Mouse (Mus musculus) kidney, postnatal 25 days (tissue): ENCODE measurements around the gene Casp1.
A peak's percentile ranks its signal among the peaks of the same experiment; 100 is the strongest.

Experiments
- DNase-seq, 2 experiments: peaks; one replicate each; pipeline ENCODE4 v3.0.0; 2021; ENCODE audit warnings: mixed read lengths in 2 of 2

The Casp1 gene

DNA sequence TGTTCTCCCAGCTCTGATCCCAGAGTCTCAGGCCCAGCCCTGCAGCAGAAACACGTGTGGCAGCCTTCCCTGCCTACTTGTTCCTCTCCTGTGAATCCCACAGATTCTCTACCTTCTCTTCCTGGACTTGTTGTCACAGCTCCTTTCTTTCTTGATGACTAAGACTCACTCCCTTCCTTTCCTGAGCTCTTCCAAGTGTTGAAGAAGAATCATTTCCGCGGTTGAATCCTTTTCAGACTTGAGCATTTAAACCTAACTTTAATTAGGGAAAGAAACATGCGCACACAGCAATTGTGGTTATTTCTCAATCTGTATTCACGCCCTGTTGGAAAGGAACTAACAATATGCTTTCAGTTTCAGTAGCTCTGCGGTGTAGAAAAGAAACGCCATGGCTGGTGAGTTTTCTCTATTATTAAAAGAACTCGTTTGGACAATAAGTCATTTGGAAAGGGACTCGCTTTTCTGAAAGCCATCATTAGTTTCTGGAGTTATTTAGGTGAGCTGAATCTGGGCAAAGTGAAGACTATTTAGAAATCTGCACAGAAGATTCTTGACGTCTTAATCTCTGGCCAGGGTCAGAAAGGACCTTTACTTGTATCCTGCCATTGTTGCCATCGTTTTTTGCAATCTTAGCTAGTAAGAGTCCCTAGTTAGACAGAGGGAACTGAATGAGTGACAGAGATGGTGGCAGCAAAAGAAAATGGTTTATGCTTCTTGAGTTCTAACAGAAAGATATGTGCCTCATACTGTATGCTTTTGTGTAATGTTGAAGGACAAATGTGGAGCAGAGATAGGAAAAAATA, at the start of gene Casp1:
Casp1 (plus strand) TSS at position 189 of the 803 bp plus-strand sequence.
- DNase-seq = no peak

- no peak for DNase-seq
Observed at GRCm38 (mm10) chr9:5263951-5264475, 34.3 kb upstream of the Casp1 start.

- no peak for DNase-seq
Observed at GRCm38 (mm10) chr9:5270274-5270673, 28.0 kb upstream of the Casp1 start.

DNA sequence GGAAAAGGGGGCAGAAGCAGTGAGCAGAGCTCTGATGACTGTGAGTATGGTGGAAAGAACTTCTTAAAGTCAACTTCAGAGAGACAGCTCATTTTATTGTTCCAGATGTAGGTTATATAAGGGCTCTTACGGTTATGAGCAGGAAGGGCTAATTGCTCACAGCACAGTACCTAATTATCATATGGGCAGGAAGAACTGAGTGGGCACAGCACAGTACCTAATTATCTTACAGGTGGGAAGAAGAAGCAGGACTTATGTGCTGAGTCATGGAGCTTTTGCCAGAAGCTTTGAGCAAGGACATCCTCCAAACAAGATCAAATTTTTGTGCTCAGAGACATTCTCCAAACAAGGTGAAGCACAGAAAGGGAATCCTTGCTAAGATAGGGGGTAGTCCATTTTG, 27.4 kb upstream of the Casp1 start:
- DNase-seq = no peak

GRCm38 (mm10) chr9:5271334-5271845, 26.9 kb upstream of the Casp1 start:
- no peak for DNase-seq

DNA sequence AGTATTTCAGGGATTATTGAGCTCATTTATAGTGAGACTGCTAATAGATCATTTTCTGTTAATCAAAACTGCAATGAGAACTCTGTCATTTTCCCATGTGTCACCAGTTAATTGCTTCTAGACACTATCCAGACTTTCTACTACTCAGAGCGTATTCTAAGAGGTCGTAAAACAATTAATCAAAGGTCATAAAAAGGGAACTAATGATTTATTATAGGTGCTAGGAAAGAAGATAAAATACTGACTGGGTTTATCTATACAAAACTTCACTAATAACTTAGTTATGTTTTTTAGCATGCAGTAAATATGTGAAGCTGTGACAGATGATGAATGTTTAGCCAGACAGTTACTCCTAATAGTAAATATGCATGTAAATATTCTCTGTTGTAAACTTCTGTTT, 12.2 kb upstream of the Casp1 start:
- no peak for DNase-seq

GRCm38 (mm10) chr9:5286597-5286996, 11.7 kb upstream of the Casp1 start:
- DNase-seq = no peak

DNA sequence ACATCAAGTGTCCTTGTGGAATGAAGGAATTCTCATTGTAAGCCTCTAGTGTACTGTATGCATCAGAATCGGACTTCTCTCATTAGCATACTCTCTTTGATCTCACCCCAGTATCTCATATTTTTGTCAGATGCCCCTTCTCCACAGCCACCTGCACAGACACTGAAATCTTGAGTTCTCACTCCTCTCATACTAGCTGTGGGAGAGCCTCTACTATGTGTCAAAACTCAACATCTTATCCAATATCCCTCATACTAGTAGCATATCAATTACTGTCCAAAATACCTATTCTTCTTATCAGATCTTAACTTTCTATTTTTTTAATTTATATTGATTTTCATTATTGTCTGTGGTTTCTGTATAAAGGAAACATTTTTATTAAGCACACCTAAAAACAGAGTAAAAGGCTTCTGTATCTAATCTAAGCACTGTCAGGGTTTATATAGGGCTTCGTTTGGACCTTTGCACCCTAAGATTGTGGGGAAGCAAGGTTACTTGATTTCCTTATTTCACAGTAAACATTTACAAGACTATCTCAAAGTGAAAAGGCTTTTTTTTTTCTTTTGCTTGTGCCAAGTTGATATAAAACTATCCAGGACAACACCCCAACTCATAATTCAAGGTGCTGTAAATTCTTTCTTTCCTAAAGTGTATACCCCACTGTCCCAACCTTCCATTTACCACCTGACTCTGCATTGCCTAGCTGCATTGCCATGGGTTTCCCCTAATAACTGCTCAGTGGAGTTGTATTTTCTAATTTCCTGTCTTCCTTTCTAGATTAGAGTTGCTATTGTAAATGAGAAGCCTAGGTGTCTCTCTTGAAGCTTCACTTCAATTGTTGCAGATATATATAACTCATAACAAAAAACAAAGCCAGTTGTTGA, 1.7 kb upstream of the Casp1 start:
- DNase-seq = no peak

GRCm38 (mm10) chr9:5299132-5299381, 740 bp downstream of the Casp1 start:
- DNase-seq = no peak

DNA sequence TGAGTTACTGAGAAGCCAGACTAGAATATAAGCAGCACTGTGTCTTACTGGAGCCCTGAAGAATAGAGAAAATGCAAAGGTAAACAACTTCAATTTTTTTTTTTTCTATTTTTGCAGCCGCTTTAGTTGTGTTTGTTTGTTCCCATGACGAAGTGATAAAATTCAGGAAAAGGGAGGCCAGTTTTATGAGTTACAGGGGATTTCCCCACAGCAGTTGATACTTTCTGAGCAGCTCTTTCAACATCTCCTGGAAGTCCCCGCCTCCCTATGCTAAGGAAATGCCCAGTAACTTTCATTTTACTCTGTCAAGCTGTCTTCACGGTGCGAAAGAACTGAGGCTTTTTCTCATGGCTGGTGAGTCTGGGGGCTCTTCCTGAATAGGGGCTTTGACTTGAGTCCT, 10.2 kb downstream of the Casp1 start, which contains the start of gene Casp4:
Casp4 (plus strand) TSS at position 268 of the 400 bp plus-strand sequence.
- peak in 1 of 2 experiments; percentile 9 for DNase-seq

DNA sequence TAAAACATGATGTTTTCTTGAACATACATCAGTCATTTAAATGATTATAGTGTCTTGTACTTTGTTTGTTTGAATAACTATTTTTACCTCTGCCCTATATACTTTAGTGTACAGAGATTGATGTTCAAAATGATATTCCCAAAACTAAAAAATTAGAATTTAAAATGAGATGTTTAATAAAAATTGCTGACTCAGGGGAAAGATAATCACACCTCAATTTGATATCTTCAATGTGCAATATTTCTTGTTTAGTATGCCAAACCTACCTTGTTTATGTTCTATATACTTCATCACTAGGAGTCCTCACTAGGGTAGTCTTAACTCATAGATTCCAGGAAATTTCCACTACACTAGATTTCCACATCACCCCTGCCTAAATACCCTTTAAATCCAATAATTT, 11.8 kb downstream of the Casp1 start:
- no peak for DNase-seq

DNA sequence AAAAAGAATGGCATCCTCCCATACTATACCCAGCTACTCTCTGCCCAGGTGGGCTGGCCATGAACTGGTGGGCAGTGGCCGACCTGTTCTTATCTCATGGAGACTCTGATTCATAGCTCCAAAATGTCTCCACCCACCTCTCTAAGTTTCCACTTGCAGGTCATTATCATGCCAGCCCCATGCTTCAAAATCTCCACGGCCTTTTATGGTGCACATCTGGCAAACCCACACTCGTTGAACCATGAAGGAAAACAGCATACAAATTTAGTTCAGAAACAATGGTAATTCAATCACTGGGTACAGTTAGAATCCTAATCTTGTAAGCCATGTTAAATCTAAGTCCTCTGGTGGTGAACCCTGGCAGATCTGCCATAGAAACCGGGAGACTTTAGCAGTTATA, 13.1 kb downstream of the Casp1 start:
- DNase-seq = no peak

- DNase-seq = no peak
Observed at GRCm38 (mm10) chr9:5328204-5328603, 29.9 kb downstream of the Casp1 start.

GRCm38 (mm10) chr9:5332441-5332840, 34.1 kb downstream of the Casp1 start:
- DNase-seq = no peak

- no peak for DNase-seq
Observed at GRCm38 (mm10) chr9:5333422-5333821, 35.1 kb downstream of the Casp1 start.

GRCm38 (mm10) chr9:5343092-5343491, 44.8 kb downstream of the Casp1 start:
- no peak for DNase-seq

GRCm38 (mm10) chr9:5344090-5344489, 45.8 kb downstream of the Casp1 start:
- DNase-seq = no peak

- peak in 1 of 2 experiments; percentile 34 for DNase-seq
Observed at GRCm38 (mm10) chr9:5345291-5345898, 47.1 kb downstream of the Casp1 start, which contains the start of gene Casp12. TSS of gene Casp12 (plus strand) at chr9:5345430.

DNA sequence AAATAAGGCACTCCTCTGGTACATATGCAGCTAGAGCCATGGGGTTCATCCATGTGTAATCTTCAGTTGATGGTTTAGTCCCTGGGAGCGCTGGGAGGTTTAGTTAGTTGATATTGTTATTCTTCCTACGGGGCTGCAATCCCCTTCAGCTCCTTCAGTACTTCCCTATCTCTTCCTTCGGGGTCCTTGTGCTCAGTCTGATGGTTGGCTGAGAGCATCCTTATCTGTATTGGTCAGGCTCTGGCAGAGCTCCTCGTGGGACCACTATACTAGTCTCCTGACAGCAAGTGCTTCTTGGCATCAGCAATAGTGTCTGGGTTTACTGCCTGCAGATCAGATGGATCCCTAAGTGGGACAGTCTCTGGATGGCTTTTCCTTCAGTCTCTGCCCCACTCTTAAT, 49.1 kb downstream of the Casp1 start:
- DNase-seq = no peak

GRCm38 (mm10) chr9:5353673-5354072, 55.4 kb downstream of the Casp1 start:
- no peak for DNase-seq

- no peak for DNase-seq
Observed at GRCm38 (mm10) chr9:5356801-5357200, 58.5 kb downstream of the Casp1 start.
